Mouse (Mus musculus): Measurements from ENCODE around the gene Oaz2. TPM values are rescaled to one million over a fixed set of nuclear protein-coding genes. Genes with fewer than 3 reads are reported as not detected.

The Oaz2 gene
- total and polyA plus RNA-seq, 3 experiments, result 30.2 to 61.4 (median 35.3) TPM

DNA sequence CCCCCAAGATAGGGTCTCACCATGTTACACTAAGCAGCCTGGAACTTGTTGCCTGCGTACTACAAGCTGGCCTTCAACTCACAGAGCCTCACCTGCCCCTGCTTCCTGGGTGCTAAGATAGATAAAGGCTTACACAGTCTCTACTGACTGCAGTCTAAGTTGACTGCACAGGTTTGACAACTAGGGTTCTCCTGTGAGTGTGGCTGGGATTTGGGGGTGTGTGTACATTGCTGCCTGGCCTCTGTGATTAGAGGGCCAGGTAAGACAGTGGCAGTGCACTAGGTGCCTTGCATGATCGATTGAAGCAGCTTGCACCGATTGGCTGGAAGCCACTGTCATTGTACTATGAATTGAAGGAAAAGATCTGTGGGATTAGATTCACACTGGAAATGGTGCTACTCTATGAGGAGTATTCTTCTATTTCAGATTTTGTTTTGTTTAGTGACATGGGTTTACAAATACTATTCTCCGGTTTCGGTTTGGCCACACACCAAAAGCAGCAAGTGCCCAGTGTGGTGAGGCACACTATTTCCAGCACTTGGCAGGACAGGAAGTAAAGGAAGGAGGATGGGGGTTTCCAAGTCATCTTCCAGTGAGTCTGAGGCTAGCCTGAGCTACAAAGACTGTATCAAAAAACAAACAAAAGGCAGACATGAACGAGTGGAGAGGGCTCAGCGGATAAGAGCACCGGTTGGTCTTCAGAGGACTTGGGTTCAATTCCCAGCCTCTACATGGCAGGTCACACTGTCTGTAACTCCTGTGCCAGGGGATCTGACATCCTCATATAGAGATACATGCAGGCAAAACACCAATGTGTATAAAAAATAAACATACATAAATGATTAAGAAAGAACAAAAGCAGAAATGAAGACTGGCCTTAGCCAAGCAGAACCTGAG is 7.9 kb downstream of the Oaz2 start:
- peaks cover 6 to 43% of the 10 kb centered on the region in 2 experiments for H3K4me1 ChIP-seq (ENCODE audit: control insufficient read depth in 1 of 2, insufficient read depth in 2 of 2)

GRCm38 (mm10) chr9:65676358-65677118 is 8.7 kb downstream of the Oaz2 start:
- Histone ChIP-seq H3K9ac (ENCODE audit: insufficient read depth, low read depth) (peak overlapping the region; percentile 77), H3K4me1 (ENCODE audit: control insufficient read depth in 1 of 2, insufficient read depth in 2 of 2) (peaks cover 6 to 51% of the 10 kb centered on the region in 2 experiments), H3K79me2 (replicated peaks; ENCODE audit: control insufficient read depth, extremely low read depth, insufficient read depth, poor library complexity, severe bottlenecking) (peaks cover 4% of the 10 kb centered on the region), H3K4me3 (replicated peaks in 1 of 3; ENCODE audit: low read depth in 2 of 3, low read length in 2 of 3, poor library complexity in 1 of 3) (peak overlapping the region; percentile 59 to 82 (median 77)), H3K4me2 (ENCODE audit: insufficient read depth, low read depth, poor library complexity, severe bottlenecking) (peak overlapping the region; percentile 99), H3K9me3 (replicated peaks; ENCODE audit: low read length) (no peaks in the 10 kb centered on the region), H3K27me3 (replicated peaks) (no peaks in the 10 kb centered on the region), H3K27ac (ENCODE audit: insufficient read depth, low read depth) (no peak overlapping the region), H3K36me3 (replicated peaks in 1 of 2; ENCODE audit: control insufficient read depth in 1 of 2, insufficient read depth in 1 of 2, low read length in 1 of 2) (peaks cover 0 to 25% of the 10 kb centered on the region in 2 experiments)
- peak; percentile 92 for DNase-seq (ENCODE audit: extremely low read depth)
- TF ChIP-seq TBP (conservative IDR thresholded peaks at IDR 0.05; ENCODE audit: low read depth, low read length) (peak; percentile 61; the same call in 1 of the 2 replicates), MXI1 (IDR thresholded peaks at IDR 0.05; ENCODE audit: low read depth, low read length) (no peak), POLR2A (IDR thresholded peaks at IDR 0.05; ENCODE audit: low read depth, low read length) (peak; percentile 77), POLR2AphosphoS2 (IDR thresholded peaks at IDR 0.05; ENCODE audit: low read depth, low read length) (0 out of 2 replicates have a peak, but pooled peaks have one; percentile 30), MYC (IDR thresholded peaks at IDR 0.05; ENCODE audit: low read depth, low read length) (no peak), HCFC1 (IDR thresholded peaks at IDR 0.05; ENCODE audit: low read depth, low read length) (peak; percentile 69), TCF12 (IDR thresholded peaks at IDR 0.05; ENCODE audit: low read depth, low read length) (peak; percentile 78), UBTF (IDR thresholded peaks at IDR 0.05; ENCODE audit: low read depth, low read length) (no peak), NRF1 (IDR thresholded peaks at IDR 0.05; ENCODE audit: low read depth, low read length) (peak; percentile 85), E2F4 (IDR thresholded peaks at IDR 0.05; ENCODE audit: insufficient replicate concordance, low read depth, low read length) (no peak), NELFE (IDR thresholded peaks at IDR 0.05; ENCODE audit: low read depth, low read length) (peak; percentile 72), ZMIZ1 (IDR thresholded peaks at IDR 0.05; ENCODE audit: low read depth, low read length) (peak; percentile 59; the same call in 1 of the 2 replicates), ELF1 (IDR thresholded peaks at IDR 0.05; ENCODE audit: low read depth, low read length) (peak; percentile 44; the same call in 1 of the 2 replicates), MEF2A (IDR thresholded peaks at IDR 0.05; ENCODE audit: borderline replicate concordance, low read depth, low read length) (0 out of 2 replicates have a peak, but pooled peaks have one; percentile 11)
- in situ Hi-C loops (cut with MboI; ENCODE audit: low pct_ligation_motif_present, low pct_unique_long_range_greater_than_20kb, low sequenced_read_pairs) (no loop called here), dilution Hi-C loops (cut with MboI; ENCODE audit: extremely low pct_ligation_motif_present, extremely low pct_unique_long_range_greater_than_20kb, low sequenced_read_pairs) (no loop called here)

More for the DNA sequence above, 7.9 kb downstream of the Oaz2 start:
- Histone ChIP-seq H3K27me3 (replicated peaks) (no peaks in the 10 kb centered on the region), H3K36me3 (replicated peaks in 1 of 2; ENCODE audit: control insufficient read depth in 1 of 2, insufficient read depth in 1 of 2, low read length in 1 of 2) (peaks cover 0 to 18% of the 10 kb centered on the region in 2 experiments), H3K4me3 (replicated peaks in 1 of 3; ENCODE audit: low read depth in 2 of 3, low read length in 2 of 3, poor library complexity in 1 of 3) (peak overlapping the region; percentile 46 to 59 (median 51)), H3K27ac (ENCODE audit: insufficient read depth, low read depth) (no peak overlapping the region), H3K79me2 (replicated peaks; ENCODE audit: control insufficient read depth, extremely low read depth, insufficient read depth, poor library complexity, severe bottlenecking) (peaks cover 4% of the 10 kb centered on the region), H3K4me2 (ENCODE audit: insufficient read depth, low read depth, poor library complexity, severe bottlenecking) (peak overlapping the region; percentile 66), H3K9ac (ENCODE audit: insufficient read depth, low read depth) (peak overlapping the region; percentile 5), H3K9me3 (replicated peaks; ENCODE audit: low read length) (no peaks in the 10 kb centered on the region)
- TF ChIP-seq CTCF (conservative IDR thresholded peaks at IDR 0.05 in 1 of 2, IDR thresholded peaks at IDR 0.05 in 1 of 2; ENCODE audit: low read depth in 2 of 2, low read length in 2 of 2) (no peak), MYC (IDR thresholded peaks at IDR 0.05; ENCODE audit: low read depth, low read length) (no peak), USF2 (conservative IDR thresholded peaks at IDR 0.05; ENCODE audit: low read depth, low read length) (no peak), SMC3 (IDR thresholded peaks at IDR 0.05; ENCODE audit: low read depth, low read length) (no peak)
- in situ Hi-C loops (cut with MboI; ENCODE audit: low pct_ligation_motif_present, low pct_unique_long_range_greater_than_20kb, low sequenced_read_pairs) (no loop called here), dilution Hi-C loops (cut with MboI; ENCODE audit: extremely low pct_ligation_motif_present, extremely low pct_unique_long_range_greater_than_20kb, low sequenced_read_pairs) (no loop called here)
- DNase-seq (ENCODE audit: extremely low read depth), result peak; percentile 12
